Mouse (Mus musculus) intestine, embryonic 14.5 days (tissue): ENCODE data around the gene Pnkd. TPM values are rescaled to one million over a fixed set of nuclear protein-coding genes. Genes with fewer than 3 reads are reported as not detected.
"Not testable (repeated sequence)": the region's sequence is repeated elsewhere in the genome, so short reads cannot be mapped to it uniquely, and the experiment has no call there.

Source experiments
- ATAC-seq: fragments of 200-750 bp; cut with Nextera tagmentation; replicated peaks from 2 replicates; pipeline ENCODE4 v1.8.0; 2017; ENCODE audit warnings: low read depth, moderate number of reproducible peaks, moderate TSS enrichment, moderate library complexity; ENCODE audit not compliant: low FRiP score, low TSS enrichment
- DNase-seq: peaks from one replicate; pipeline ENCODE4 v3.0.0-alpha.2; 2018; ENCODE audit warnings: low spot score
- H3K27ac ChIP-seq: fragments of 300-500 bp; sonication (generic); 2 replicates; pipeline ENCODE4 v1.5.1; 2014; ENCODE audit warnings: low read depth, mild to moderate bottlenecking, control low read depth
- H3K27me3 ChIP-seq: fragments of 300-500 bp; sonication (generic); replicated peaks from 2 replicates; pipeline ENCODE4 v1.6.1; 2014; ENCODE audit warnings: low read length, control low read depth; ENCODE audit not compliant: control insufficient read depth, insufficient read depth
- H3K36me3 ChIP-seq: fragments of 300-500 bp; sonication (generic); 2 replicates; pipeline ENCODE4 v1.6.1; 2014; ENCODE audit warnings: low read length, control low read depth; ENCODE audit not compliant: control insufficient read depth, insufficient read depth
- H3K4me1 ChIP-seq: fragments of 300-500 bp; sonication (generic); replicated peaks from 2 replicates; pipeline ENCODE4 v1.6.1; 2014; ENCODE audit warnings: low read length, control low read depth, mixed read lengths; ENCODE audit not compliant: control insufficient read depth, insufficient read depth
- H3K4me2 ChIP-seq: fragments of 300-500 bp; sonication (generic); 2 replicates; pipeline ENCODE4 v1.6.1; 2014; ENCODE audit warnings: low read length
- H3K4me3 ChIP-seq: fragments of 300-500 bp; sonication (generic); 2 replicates; pipeline ENCODE4 v1.5.1; 2014; ENCODE audit warnings: low read depth, low read length, control low read depth, mixed read lengths
- H3K9ac ChIP-seq: fragments of 300-500 bp; sonication (generic); 2 replicates; pipeline ENCODE4 v1.6.1; 2014; ENCODE audit warnings: mild to moderate bottlenecking, low read length
- H3K9me3 ChIP-seq: fragments of 300-500 bp; sonication (generic); 2 replicates; pipeline ENCODE4 v1.6.1; 2016; ENCODE audit warnings: low read length, control low read depth; ENCODE audit not compliant: control insufficient read depth
- WGBS: fragments of 180-500 bp; shearing (Covaris S2); extraction: QIAGEN DNeasy Blood & Tissue Kit; methylation state at CpG from one replicate; pipeline ENCODE4 v1.1.7; 2014; 5-methylcytosine and 5-hydroxymethylcytosine counted together
- polyA plus RNA-seq: library from polyadenylated mRNA; unstranded; fragments of >200 nt; fragmentation: Nextera tagmentation; extraction: Ambion mirVana; gene quantifications from 2 replicates; pipeline ENCODE4 v1.2.1, GENCODE M21; 2014

Pnkd gene
- polyA plus RNA-seq, 1 experiment from 2014 or later, result 142 TPM

DNA sequence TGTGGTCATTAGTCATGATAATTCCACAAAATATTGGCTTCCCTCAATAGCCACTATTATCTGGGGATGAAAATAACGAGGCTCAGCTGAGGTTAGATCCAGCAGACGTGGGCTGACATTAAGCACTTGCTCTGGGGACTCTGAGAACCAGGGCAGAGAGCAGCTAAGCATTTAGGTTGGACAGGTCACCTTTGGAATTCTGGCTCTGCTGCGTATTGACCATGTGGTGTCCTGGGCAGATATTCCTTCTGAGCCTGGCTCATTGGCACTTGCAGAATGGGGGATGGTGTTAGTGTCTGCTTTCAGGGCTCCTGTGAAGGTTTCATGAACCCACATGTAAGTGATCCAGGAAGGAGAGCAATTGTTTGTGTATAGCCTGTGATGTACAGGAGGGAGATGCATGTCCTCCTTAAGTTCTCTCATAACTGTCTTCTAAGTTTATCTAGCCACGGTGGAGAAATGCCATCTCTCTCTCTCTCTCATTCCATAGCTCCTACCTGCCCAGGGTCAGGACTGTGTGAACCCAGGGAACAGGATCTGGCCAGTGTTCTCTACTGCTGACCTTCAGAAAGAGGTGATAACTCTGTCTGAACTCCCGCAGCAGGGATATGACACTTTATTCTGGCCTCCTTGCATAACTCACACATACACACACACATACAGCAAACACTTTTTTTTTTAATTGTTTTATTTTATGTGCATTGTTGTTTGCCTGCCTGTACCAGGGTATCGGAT lies 50.9 kb downstream of the Pnkd start:
- ATAC-seq (no peak), DNase-seq (no peak)
- WGBS, result 74% methylated on average over 6 of the region's 6 CpGs
- H3K36me3 ChIP-seq, result no peaks in the 10 kb centered on the region
- H3K27me3 ChIP-seq, result no peaks in the 10 kb centered on the region
- H3K4me2 ChIP-seq, result no peak overlapping the region
- no peak overlapping the region for H3K27ac ChIP-seq
- H3K9me3 ChIP-seq, result no peaks in the 10 kb centered on the region
- no peak overlapping the region for H3K9ac ChIP-seq
- peaks cover 13% of the 10 kb centered on the region for H3K4me1 ChIP-seq
- no peak overlapping the region for H3K4me3 ChIP-seq

DNA sequence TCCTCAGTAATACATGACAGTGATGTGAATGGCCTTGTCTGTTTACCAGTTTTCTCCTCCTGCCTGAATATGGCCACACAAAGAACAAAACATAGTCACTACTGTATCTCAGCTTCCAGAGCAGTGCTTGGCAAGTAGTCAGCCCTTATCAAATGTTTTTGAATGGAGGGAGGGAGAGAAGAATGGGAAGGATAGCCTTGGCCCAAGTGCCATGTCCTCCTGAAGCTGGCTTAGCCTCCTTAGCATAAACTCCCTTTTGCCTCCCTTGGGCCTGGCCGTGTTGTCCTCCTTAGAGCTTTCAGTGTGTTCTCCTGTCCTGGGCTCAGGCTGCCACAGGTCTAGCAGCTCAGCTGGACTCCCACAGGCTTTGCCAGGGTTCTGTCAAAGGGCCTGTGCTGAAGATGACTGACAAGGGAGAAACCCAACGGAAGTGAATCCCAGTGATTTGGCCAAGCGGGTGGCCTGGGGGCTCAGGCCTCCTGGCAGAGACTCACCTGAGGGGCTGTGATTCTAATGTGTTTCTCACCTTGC lies 52.6 kb downstream of the Pnkd start:
- H3K9me3 ChIP-seq, result no peaks in the 10 kb centered on the region
- 79% methylated on average over 3 of the region's 3 CpGs for WGBS
- DNase-seq (no peak), ATAC-seq (no peak)
- H3K4me3 ChIP-seq, result no peak overlapping the region
- no peaks in the 10 kb centered on the region for H3K36me3 ChIP-seq
- no peaks in the 10 kb centered on the region for H3K27me3 ChIP-seq
- no peak overlapping the region for H3K9ac ChIP-seq
- peaks cover 8% of the 10 kb centered on the region for H3K4me1 ChIP-seq
- H3K4me2 ChIP-seq, result no peak overlapping the region
- H3K27ac ChIP-seq, result no peak overlapping the region

DNA sequence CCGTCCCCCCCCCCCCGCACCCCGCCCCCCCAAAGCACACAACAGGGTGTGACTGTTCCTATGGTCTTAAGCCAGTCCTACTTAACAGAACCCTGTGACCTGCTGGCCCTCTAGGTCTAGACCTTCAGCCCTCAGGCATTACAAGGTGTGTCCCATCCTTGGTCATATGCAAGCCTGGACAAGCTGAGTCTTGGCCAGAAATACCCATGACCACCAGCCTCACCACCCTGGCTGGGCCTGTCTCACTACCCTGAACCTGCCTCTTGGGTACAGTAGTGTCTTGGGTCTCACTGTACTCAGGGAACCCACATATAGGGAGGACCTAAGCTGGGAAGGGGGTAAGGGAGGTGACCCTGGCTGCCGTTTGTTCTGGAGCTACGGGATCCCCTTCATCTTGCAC lies 53.3 kb downstream of the Pnkd start:
- WGBS, result 68% methylated on average over 3 of the region's 5 CpGs
- no peak overlapping the region for H3K4me2 ChIP-seq

GRCm38 (mm10) chr1:74338626-74339025 lies 53.9 kb downstream of the Pnkd start:
- no peaks in the 10 kb centered on the region for H3K27me3 ChIP-seq
- no peak overlapping the region for H3K27ac ChIP-seq
- H3K9ac ChIP-seq, result no peak overlapping the region
- no peak for DNase-seq
- H3K4me3 ChIP-seq, result no peak overlapping the region
- no peak overlapping the region for H3K4me2 ChIP-seq
- WGBS, result 76% methylated on average over 4 of the region's 4 CpGs
- H3K9me3 ChIP-seq, result no peaks in the 10 kb centered on the region
- peaks cover under 1% of the 10 kb centered on the region; the same call in 1 of the 2 replicates for H3K4me1 ChIP-seq
- H3K36me3 ChIP-seq, result no peaks in the 10 kb centered on the region
- no peak for ATAC-seq

More for the DNA sequence above, 53.3 kb downstream of the Pnkd start:
- DNase-seq, result no peak
- Histone ChIP-seq H3K36me3 (no peaks in the 10 kb centered on the region), H3K4me3 (no peak overlapping the region), H3K27me3 (no peaks in the 10 kb centered on the region), H3K4me1 (peaks cover 7% of the 10 kb centered on the region), H3K9ac (no peak overlapping the region), H3K27ac (no peak overlapping the region), H3K9me3 (no peaks in the 10 kb centered on the region)
- ATAC-seq, result no peak

DNA sequence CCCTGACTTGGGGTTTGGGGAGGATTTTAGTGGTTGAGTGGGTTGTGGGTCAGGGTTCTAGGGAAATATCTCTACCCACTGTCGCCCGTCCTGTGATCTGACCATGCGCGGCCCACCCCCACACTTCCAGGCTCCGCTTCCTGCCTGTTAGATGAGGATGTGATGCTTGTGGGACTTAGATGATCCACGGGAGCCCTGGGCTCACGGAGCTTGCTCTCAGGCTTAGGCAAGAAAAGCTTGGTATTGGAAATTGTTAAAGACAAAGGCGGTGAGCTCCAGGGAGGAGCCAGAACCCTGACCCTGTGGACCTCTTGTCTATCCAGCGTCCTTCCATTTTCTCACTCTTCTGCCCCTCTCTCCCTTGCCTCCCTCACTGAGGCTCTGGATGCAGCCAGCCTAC lies 55.2 kb downstream of the Pnkd start:
- no peaks in the 10 kb centered on the region for H3K4me1 ChIP-seq
- DNase-seq (no peak), ATAC-seq (no peak)
- H3K27me3 ChIP-seq, result no peaks in the 10 kb centered on the region
- no peaks in the 10 kb centered on the region for H3K9me3 ChIP-seq
- H3K4me2 ChIP-seq, result no peak overlapping the region
- no peak overlapping the region for H3K27ac ChIP-seq
- H3K9ac ChIP-seq, result no peak overlapping the region
- no peak overlapping the region for H3K4me3 ChIP-seq
- no peaks in the 10 kb centered on the region for H3K36me3 ChIP-seq
- WGBS, result 87% methylated on average over 9 of the region's 9 CpGs

- H3K36me3 ChIP-seq, result no peaks in the 10 kb centered on the region
- WGBS, result 97% methylated on average over 6 of the region's 6 CpGs
- no peaks in the 10 kb centered on the region for H3K4me1 ChIP-seq
- no peak overlapping the region for H3K4me2 ChIP-seq
- no peak for ATAC-seq
- no peaks in the 10 kb centered on the region for H3K9me3 ChIP-seq
- H3K4me3 ChIP-seq, result no peak overlapping the region
- no peak overlapping the region for H3K27ac ChIP-seq
- DNase-seq, result no peak
- no peaks in the 10 kb centered on the region for H3K27me3 ChIP-seq
- no peak overlapping the region for H3K9ac ChIP-seq
Measured at GRCm38 (mm10) chr1:74340361-74340764, 55.6 kb downstream of the Pnkd start.

- 94% methylated on average over 4 of the region's 4 CpGs for WGBS
- H3K4me2 ChIP-seq, H3K9me3 ChIP-seq, H3K36me3 ChIP-seq, H3K4me1 ChIP-seq, H3K27ac ChIP-seq, ATAC-seq, DNase-seq, H3K9ac ChIP-seq, H3K27me3 ChIP-seq, H3K4me3 ChIP-seq: not testable (repeated sequence)
Measured at GRCm38 (mm10) chr1:74340992-74341391, 56.3 kb downstream of the Pnkd start.

GRCm38 (mm10) chr1:74341898-74342297 lies 57.2 kb downstream of the Pnkd start:
- Histone ChIP-seq H3K9me3 (no peaks in the 10 kb centered on the region), H3K9ac (no peak overlapping the region), H3K4me1 (no peaks in the 10 kb centered on the region), H3K36me3 (no peaks in the 10 kb centered on the region), H3K4me2 (no peak overlapping the region), H3K27me3 (no peaks in the 10 kb centered on the region), H3K4me3 (no peak overlapping the region), H3K27ac (no peak overlapping the region)
- DNase-seq (no peak), ATAC-seq (no peak)
- WGBS, result 72% methylated on average over 7 of the region's 7 CpGs

- Histone ChIP-seq H3K9me3 (no peaks in the 10 kb centered on the region), H3K27ac (no peak overlapping the region)
Measured at GRCm38 (mm10) chr1:74342308-74342707, 57.6 kb downstream of the Pnkd start.

More at GRCm38 (mm10) chr1:74342308-74342707, 57.6 kb downstream of the Pnkd start:
- no peak overlapping the region for H3K4me3 ChIP-seq
- DNase-seq, result no peak
- H3K36me3 ChIP-seq, result no peaks in the 10 kb centered on the region
- no peaks in the 10 kb centered on the region for H3K4me1 ChIP-seq
- WGBS, result 83% methylated on average over 1 of the region's 1 CpGs
- ATAC-seq, result no peak
- H3K4me2 ChIP-seq, result no peak overlapping the region
- H3K9ac ChIP-seq, result no peak overlapping the region
- H3K27me3 ChIP-seq, result no peaks in the 10 kb centered on the region
